Mouse (Mus musculus): Measurements from ENCODE around the gene Taf11.

Gene Taf11

DNA sequence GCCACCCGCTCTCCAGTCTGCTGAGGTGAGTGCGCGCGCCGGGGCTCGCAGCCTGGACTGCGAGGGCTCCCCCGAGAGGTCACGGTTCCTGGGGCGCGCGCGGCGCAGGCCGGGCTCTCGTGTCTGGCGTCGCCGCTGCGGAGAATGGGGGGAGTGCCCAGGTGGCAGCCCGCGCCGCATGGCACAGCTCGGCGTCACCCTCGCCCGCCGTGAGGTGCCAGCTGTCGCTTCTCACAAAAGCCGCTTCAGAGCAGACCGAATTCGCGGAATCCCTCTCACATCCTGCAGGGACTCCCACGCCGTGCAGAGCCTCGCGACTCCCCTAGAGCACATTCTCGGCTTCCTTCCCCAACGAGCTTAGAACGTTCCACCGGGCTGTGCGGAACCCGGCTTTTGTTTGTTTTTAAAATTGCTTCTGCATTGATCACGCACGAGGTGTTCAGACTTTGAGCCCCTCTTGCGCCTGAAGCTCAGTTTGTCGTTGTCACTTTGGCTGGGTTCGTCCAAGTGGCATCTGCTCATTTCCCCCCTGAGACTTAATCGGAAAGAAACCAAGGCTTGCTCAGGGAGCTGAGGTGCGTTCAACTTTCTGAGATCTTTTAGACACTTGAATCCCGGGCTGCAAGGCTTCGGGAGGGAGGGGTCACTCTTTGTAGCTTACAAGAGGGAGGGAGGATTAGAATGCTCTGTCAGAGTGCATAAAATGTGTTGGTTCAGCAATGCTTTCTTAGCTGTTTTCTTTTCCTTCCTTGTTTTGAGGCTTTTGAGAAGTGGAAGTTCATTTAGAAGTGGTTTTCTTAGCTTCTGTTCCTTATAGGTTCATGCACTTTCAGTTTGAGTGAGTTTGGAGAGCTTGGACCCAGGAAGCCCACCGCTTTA, at the start of gene Taf11:
Taf11 (minus strand) TSS at position 223 of the 879 bp plus-strand sequence.
- no peak for DNase-seq (ENCODE audit: low spot score)

GRCm38 (mm10) chr17:27957649-27958048, 48.0 kb upstream of the Taf11 start:
- no peak for DNase-seq (ENCODE audit: low spot score)

GRCm38 (mm10) chr17:27954629-27955402, 45.2 kb upstream of the Taf11 start:
- DNase-seq (ENCODE audit: low spot score): no peak

- no peak for DNase-seq (ENCODE audit: low spot score)
These were observed 43.5 kb upstream of the Taf11 start for GRCm38 (mm10) chr17:27953136-27953535.

- no peak for DNase-seq (ENCODE audit: low spot score)
These were observed 37.5 kb upstream of the Taf11 start for GRCm38 (mm10) chr17:27947155-27947554.

DNA sequence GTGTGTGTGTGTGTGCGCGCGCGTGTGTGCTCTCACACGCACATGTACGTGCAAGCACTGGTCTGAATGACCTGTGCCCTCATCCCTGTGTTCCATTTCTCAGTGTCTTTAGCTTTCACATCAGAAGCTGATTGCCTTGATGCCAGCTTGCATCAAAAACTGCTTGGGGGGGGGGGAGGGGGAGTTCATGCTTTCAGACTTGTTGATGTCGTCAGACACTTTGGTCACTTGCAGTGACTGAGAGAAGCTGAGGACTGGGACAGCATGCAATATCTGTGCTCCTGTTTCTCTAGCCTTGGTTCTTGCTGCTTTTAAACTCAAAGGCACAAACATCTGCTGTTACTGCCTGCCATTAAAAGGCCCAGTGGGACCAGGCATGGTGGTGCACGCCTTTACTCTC, 36.7 kb upstream of the Taf11 start:
- no peak for DNase-seq (ENCODE audit: low spot score)

DNA sequence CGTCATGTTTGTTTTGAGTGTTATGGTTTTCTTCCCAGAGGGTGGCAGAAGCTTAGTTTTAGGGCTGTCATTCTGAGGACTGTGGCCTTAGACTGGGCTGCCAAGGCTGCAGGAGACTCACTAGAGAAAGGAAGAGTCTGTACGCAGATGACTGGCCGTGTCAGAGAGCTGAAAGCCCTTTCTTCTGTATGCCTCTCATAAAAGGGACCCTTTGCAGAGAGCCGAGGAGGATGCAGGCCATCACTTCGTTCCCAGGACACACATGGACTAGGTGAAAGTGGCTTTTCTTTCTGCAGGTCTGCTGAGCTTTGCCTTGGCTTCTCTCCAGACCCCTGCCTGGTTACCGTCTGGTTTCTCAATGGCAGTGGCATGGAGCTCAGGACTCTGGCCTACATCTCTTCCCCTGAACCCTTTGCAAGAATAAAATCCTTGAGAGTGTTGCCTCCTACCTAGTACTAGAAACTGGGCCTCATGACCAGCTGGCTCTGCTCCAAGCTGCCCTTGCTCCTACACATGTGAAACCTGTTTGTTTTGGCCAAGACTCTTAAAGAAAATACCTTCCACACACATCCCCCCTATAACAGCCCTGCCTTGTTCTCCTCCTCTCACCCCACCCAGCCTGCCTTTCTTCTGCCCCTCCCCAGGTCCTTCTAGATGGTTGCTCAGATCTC, 36.0 kb upstream of the Taf11 start:
- no peak for DNase-seq (ENCODE audit: low spot score)

DNA sequence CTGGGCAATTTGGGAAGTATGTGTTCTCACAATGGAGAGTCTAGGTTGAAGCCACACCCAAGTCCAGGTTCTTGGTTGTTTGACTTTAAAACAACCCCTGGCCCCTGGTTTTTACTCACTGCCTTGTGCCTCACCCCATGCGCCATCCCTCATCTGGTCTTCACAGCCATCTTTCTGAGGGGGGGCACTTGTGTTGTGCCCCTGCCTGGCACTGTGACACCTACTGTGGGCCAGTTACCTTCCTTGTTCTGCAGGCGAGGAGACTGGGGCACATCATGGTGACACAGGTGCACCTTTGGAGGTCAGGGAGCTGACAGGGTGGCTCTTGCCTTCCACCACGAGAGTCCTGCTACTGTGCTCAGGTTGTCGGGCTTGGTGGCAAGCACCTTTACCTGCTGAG, 32.5 kb upstream of the Taf11 start:
- DNase-seq (ENCODE audit: low spot score): no peak

DNA sequence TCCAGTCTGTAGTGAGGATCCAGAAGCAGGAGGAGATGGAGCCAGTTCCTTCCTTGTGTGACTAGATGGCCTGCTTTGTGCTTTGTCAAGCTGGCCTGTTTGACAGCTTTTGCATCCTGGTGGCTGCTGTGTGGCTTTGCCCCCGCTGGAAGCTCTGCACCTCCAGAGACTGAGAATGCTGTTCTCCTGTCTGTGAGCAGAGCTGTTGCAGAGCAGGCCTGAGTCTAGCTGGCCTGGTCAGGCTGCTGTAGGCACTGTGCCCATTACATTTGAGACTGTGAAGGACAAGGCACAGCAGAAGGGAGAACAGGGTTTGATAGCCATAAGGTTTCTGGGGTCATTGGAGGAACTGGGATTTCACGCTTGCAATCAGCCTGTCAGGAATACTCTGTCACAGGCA, 32.1 kb upstream of the Taf11 start:
- no peak for DNase-seq (ENCODE audit: low spot score)

GRCm38 (mm10) chr17:27941178-27941577, 31.5 kb upstream of the Taf11 start:
- no peak for DNase-seq (ENCODE audit: low spot score)

GRCm38 (mm10) chr17:27940352-27940751, 30.7 kb upstream of the Taf11 start:
- no peak for DNase-seq (ENCODE audit: low spot score)

GRCm38 (mm10) chr17:27939028-27939427, 29.4 kb upstream of the Taf11 start:
- DNase-seq (ENCODE audit: low spot score): no peak

- DNase-seq (ENCODE audit: low spot score): no peak
These were observed 28.6 kb upstream of the Taf11 start for GRCm38 (mm10) chr17:27938121-27938754.

DNA sequence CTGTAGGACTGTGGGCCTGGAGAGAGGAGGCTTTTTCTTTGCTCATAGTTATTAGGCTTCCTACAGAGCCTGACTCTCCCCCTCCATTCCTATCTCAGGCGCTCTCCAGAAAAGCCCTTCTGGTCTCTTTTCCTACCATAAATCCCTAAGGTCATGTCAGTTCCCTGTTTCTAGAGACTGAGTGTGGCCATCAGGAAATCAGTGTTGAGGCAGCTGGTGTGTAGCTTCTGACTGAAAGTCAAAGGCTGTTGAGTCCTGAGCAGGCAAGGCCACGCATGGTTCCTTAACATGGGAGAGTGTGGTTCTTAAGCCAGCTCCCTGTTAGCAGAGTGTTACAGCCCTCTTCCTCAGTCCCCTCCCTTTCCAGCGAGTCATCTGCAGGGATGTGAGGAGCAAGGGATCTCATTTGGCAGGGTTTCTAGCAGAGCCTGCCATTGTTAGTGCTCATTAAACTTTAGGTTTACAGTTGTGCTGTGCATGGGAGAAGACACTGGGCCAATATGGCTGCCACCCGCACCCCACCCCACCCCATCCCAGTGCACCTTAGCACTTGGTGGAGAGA, 27.5 kb upstream of the Taf11 start:
- DNase-seq (ENCODE audit: low spot score): no peak

DNA sequence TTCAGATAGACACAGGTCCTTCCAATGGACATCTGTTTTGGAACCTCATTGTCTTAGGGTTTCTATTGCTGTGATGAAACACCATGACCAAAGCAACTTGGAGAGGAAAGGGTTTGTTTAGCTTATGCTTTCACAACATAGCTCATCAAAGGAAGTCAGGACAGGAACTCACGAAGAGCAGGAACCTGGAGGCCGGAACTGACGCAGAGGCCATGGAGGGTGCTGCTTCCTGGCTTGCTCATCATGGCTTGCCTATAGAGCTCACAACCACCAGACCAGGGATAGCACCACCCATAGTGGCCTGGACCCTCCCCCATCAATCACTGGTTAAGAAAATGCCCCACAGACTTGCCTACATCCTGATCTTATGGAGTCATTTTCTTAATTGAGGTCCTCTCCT, 25.4 kb upstream of the Taf11 start:
- DNase-seq (ENCODE audit: low spot score): no peak

DNA sequence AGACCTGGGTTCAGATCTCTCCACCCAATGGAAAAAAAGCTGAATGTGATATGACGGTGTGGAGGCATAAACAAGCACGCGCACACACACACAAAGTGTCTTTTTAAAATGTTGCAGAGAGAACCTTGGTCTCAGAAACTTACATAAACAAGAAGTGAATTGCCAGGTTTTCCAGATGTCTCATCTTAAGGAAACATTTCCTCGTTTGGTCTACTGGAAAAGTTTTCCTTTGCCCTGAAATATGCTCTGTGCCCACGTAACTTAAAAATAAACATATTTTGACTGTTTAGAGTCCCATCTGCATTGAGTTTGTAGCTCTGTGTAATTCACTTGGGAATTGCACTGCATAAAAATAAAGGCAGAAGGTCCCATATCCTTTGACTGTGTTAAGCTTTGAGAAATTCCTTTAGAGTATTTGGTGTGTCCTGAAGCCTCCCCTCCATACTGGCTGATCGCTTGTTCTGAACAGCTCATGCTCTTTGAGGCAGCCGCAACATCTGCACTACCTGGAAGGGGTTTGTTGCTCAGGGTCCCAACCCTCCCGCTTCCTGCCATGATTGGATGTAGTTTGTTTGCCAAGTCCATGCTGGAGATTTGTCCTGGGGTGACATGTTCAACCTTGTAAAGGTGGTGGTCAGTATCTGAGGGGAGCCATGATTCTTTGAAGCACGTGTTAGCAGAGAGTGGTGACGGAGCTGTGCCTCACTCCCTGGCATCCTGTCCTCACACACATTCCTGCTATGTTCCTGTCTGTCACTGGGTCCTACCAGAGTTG, 24.7 kb upstream of the Taf11 start:
- DNase-seq (ENCODE audit: low spot score): no peak

DNA sequence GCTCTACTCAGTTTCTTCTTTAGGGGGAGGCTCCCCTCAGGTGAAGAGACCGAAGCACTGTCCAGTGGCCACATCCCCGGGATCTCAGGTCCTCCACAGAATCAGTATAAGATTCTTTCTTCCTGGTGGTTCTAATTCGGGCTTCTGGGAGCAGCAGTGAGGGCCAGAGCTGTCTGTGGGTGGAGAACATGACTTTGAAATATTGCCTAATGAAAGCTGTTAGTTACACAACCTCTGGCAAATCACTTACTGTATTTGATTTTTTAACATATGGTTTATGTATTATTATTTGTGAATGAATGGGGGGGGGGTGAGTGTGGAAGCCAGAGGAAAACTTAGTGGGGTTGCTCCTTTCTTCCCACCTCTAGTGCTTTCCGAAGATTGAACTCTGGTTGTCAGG, 22.2 kb upstream of the Taf11 start:
- DNase-seq (ENCODE audit: low spot score): no peak

- no peak for DNase-seq (ENCODE audit: low spot score)
These were observed 20.6 kb upstream of the Taf11 start for GRCm38 (mm10) chr17:27930291-27930690.

- DNase-seq (ENCODE audit: low spot score): no peak
These were observed 15.9 kb upstream of the Taf11 start for GRCm38 (mm10) chr17:27925504-27925903.

DNA sequence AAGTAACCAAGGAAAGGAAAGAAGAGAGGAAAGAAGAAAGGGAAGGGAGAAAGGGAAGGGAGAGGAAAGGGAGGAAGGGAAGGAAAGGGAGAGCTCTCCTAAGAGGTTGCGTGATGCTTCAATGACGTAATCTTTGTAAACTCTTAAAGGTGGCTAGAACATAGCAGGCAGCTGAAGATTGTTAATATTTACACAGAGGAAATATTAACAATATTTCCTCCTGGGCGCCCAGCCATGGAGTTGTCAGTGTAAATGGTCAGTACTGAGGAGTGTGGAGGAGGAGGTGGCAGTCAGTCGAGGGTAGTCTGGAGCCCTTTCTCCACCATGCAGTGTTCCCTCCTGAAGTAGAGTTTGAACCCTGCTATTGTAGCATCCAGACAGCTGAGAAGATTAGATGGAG, 15.4 kb upstream of the Taf11 start:
- no peak for DNase-seq (ENCODE audit: low spot score)

DNA sequence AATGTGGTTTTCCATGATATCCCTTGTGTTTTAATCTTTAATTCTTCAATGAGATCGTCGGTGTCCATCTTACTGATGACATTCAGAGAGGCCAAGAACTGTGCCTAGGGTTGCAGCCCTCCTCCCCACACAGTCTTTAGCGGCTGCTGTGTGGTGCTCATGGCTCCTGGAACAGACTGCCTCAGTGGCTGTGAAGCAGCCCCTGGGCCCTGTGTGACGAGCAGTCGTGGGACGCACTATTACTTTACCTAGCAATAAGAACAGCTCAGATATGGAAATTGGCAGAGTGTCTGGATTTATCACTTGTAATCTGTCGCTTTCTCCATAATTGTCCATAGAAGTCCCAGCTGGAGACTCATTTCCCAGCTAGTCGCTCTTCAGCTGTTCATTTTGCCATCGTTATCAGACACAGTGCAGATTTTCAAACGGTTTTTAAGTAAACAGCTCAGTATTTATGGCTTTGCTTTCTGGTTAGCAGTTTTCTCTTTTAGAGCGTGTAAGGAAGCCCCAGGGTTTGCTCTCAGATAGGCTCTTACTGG, 12.6 kb upstream of the Taf11 start:
- no peak for DNase-seq (ENCODE audit: low spot score)

Data from testis, postnatal 14 days (tissue).